ENCODE assay signal across 26 mouse cellular contexts in the genomic region with DNA sequence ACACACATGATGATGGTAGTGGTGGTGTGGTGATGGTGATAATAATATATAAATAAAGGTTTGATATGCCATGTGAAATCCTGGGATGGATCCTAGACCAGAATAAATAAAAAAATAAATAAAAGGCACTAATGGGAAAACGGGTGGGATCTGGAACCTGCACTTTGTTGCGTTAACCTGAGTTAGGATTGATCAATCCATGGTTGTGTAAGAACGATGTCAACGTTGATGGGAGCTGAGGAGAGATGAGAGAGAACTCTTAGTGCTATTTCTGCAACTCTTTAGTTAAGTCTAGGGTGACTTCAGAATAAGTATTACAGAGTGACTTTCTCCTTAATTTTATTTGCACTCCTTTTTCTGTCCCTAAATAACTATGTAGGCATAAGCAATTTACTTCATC. TPM values are rescaled to one million over a fixed set of nuclear protein-coding genes. Genes with fewer than 3 reads are reported as not detected.
"Had no signal": no experiment of that assay in that cellular context is flagged by ENCODE, and none has a peak within 500 bp of the region (broad histone marks: within the 10 kb centered on the region; RNA-seq: fewer than 3 reads in every experiment).

No protein-coding gene starts in this region.

- DNase-seq: gastrocnemius, postnatal 10 days; gastrocnemius, postnatal 25 days; heart, adult 18-20 months; heart, postnatal 10 days; heart, postnatal 4 days; kidney, adult 18-20 months; kidney, adult 8-10 months; kidney, postnatal 10 days; kidney, postnatal 25 days; kidney, postnatal 4 days; layer of hippocampus, adult 9-11 months; layer of hippocampus, postnatal 36 days; left cerebral cortex, postnatal 4 days had no signal

- ATAC-seq: hindbrain, embryonic 16.5 days; inflammation-experienced regulatory T-cells, adult 6 months; intestine, embryonic 15.5 days; intestine, postnatal 0 days had no signal

- H3K4me2 ChIP-seq: hindbrain, embryonic 12.5 days; hindbrain, embryonic 14.5 days; intestine, embryonic 15.5 days; limb, embryonic 13.5 days; limb, embryonic 15.5 days had no signal

- H3K27me3 ChIP-seq: intestine, embryonic 15.5 days had no signal

- H3K9me3 ChIP-seq: intestine, embryonic 15.5 days; limb, embryonic 13.5 days; limb, embryonic 15.5 days had no signal

- H3K27ac ChIP-seq: hindbrain, embryonic 10.5 days; hindbrain, embryonic 12.5 days; hindbrain, embryonic 14.5 days; intestine, embryonic 15.5 days; limb, embryonic 13.5 days; limb, embryonic 15.5 days had no signal

- H3K9ac ChIP-seq: hindbrain, embryonic 12.5 days; hindbrain, embryonic 14.5 days; intestine, embryonic 15.5 days; limb, embryonic 13.5 days; limb, embryonic 15.5 days had no signal

- H3K4me3 ChIP-seq: heart, embryonic 12.5 days; hindbrain, embryonic 10.5 days; hindbrain, embryonic 12.5 days; intestine, embryonic 15.5 days; limb, embryonic 13.5 days; limb, embryonic 15.5 days had no signal

- H3K36me3 ChIP-seq: hindbrain, embryonic 12.5 days; intestine, embryonic 15.5 days; limb, embryonic 13.5 days; limb, embryonic 15.5 days had no signal

RNA-seq across cellular contexts. Expression of gene Ripply3, which starts 27.0 kb away (rescaled TPM):
- total RNA-seq: granulocyte monocyte progenitor cell, adult 5-6 weeks; layer of hippocampus, postnatal 14 days; layer of hippocampus, postnatal 36 days; left cerebral cortex, postnatal 25 days had no signal
